Mouse (Mus musculus): ENCODE data around the gene Tas1r3.

- TF ChIP-seq CTCF (IDR thresholded peaks at IDR 0.05; ENCODE audit: borderline replicate concordance, insufficient read depth, low read length) (no peak), POLR2A (IDR thresholded peaks at IDR 0.05; ENCODE audit: low read depth, low read length) (no peak)
These were observed at the start of gene Tas1r3 for GRCm38 (mm10) chr4:155863001-155863400.

Measured in embryonic fibroblast, embryonic 13.5 days (primary cell).